Mouse (Mus musculus): ENCODE results near the gene Stx18. TPM values are rescaled to one million over a fixed set of nuclear protein-coding genes. Genes with fewer than 3 reads are reported as not detected.

The Stx18 gene
- total RNA-seq, 2 experiments from 2014 or later: 17.3 to 18.7 TPM

GRCm38 (mm10) chr5:38076326-38076725, 37.8 kb downstream of the Stx18 start:
- intact Hi-C loops (cut with DNase I): no loop called here
- DNase-seq: no peak

GRCm38 (mm10) chr5:38078575-38078974, 40.0 kb downstream of the Stx18 start:
- no peak for DNase-seq
- intact Hi-C loops (cut with DNase I): no loop called here

- intact Hi-C loops (cut with DNase I): no loop called here
- no peak for DNase-seq
Observed at GRCm38 (mm10) chr5:38080472-38080871, 41.9 kb downstream of the Stx18 start.

GRCm38 (mm10) chr5:38082589-38082988, 44.0 kb downstream of the Stx18 start:
- no peak for DNase-seq
- intact Hi-C loops (cut with DNase I): no loop called here

- DNase-seq: no peak
- intact Hi-C loops (cut with DNase I): no loop called here
Observed at GRCm38 (mm10) chr5:38083362-38083761, 44.8 kb downstream of the Stx18 start.

GRCm38 (mm10) chr5:38084616-38085015, 46.1 kb downstream of the Stx18 start:
- no peak for DNase-seq
- intact Hi-C loops (cut with DNase I): loop anchor here (5.0 kb wide), 1 partner anchor 267 kb away; no protein-coding TSS in a partner anchor

GRCm38 (mm10) chr5:38085561-38086392, 47.2 kb downstream of the Stx18 start:
- DNase-seq: peak; percentile 25 to 38
- intact Hi-C loops (cut with DNase I): loop anchor here (5.0 kb wide), 1 partner anchor 268 kb away; no protein-coding TSS in a partner anchor

- intact Hi-C loops (cut with DNase I): loop anchor here (5.0 kb wide), 1 partner anchor 338 kb away; no protein-coding TSS in a partner anchor
- DNase-seq: no peak
Observed at GRCm38 (mm10) chr5:38090111-38090510, 51.6 kb downstream of the Stx18 start.

- no peak for DNase-seq
- intact Hi-C loops (cut with DNase I): loop anchor here (5.0 kb wide), 1 partner anchor 338 kb away; no protein-coding TSS in a partner anchor
Observed at GRCm38 (mm10) chr5:38090581-38090980, 52.0 kb downstream of the Stx18 start.

GRCm38 (mm10) chr5:38091046-38091965, 52.8 kb downstream of the Stx18 start:
- intact Hi-C loops (cut with DNase I): loop anchor here (5.0 kb wide), 1 partner anchor 339 kb away; no protein-coding TSS in a partner anchor

GRCm38 (mm10) chr5:38091966-38092304, 53.4 kb downstream of the Stx18 start:
- DNase-seq: no peak
- intact Hi-C loops (cut with DNase I): loop anchor here (5.0 kb wide), 1 partner anchor 340 kb away; no protein-coding TSS in a partner anchor

More at GRCm38 (mm10) chr5:38091046-38091965, 52.8 kb downstream of the Stx18 start:
- peak; percentile 11 to 17 for DNase-seq

- DNase-seq: no peak
- intact Hi-C loops (cut with DNase I): loop anchor here (5.0 kb wide), 1 partner anchor 342 kb away; no protein-coding TSS in a partner anchor
Observed at GRCm38 (mm10) chr5:38094331-38094730, 55.8 kb downstream of the Stx18 start.

GRCm38 (mm10) chr5:38097501-38098093, 59.1 kb downstream of the Stx18 start:
- intact Hi-C loops (cut with DNase I): loop anchor here (2.0 kb wide), 1 partner anchor 99 kb away; no protein-coding TSS in a partner anchor
- DNase-seq: no peak

- no peak for DNase-seq
- intact Hi-C loops (cut with DNase I): no loop called here
Observed at GRCm38 (mm10) chr5:38099139-38099676, 60.7 kb downstream of the Stx18 start.

- no peak for DNase-seq
- intact Hi-C loops (cut with DNase I): no loop called here
Observed at GRCm38 (mm10) chr5:38102945-38103344, 64.4 kb downstream of the Stx18 start.

GRCm38 (mm10) chr5:38106080-38106697, 67.6 kb downstream of the Stx18 start:
- intact Hi-C loops (cut with DNase I): no loop called here
- no peak for DNase-seq

- DNase-seq: no peak
- intact Hi-C loops (cut with DNase I): no loop called here
Observed at GRCm38 (mm10) chr5:38106807-38107206, 68.3 kb downstream of the Stx18 start.

GRCm38 (mm10) chr5:38114526-38114925, 76.0 kb downstream of the Stx18 start:
- DNase-seq: no peak
- intact Hi-C loops (cut with DNase I): no loop called here

GRCm38 (mm10) chr5:38117056-38117455, 78.5 kb downstream of the Stx18 start:
- DNase-seq: no peak
- intact Hi-C loops (cut with DNase I): no loop called here

GRCm38 (mm10) chr5:38119268-38119667, 80.7 kb downstream of the Stx18 start:
- DNase-seq: no peak
- intact Hi-C loops (cut with DNase I): no loop called here
